Mouse (Mus musculus) 416B (cell line): ENCODE data around the gene Cyb5rl.

Experiments used
- DNase-seq: peaks from one replicate; pipeline ENCODE4 v3.0.0; 2011; ENCODE audit warnings: low read depth

Gene Cyb5rl

GRCm38 (mm10) chr4:107114278-107114677 is 47.5 kb downstream of the Cyb5rl start:
- no peak for DNase-seq

DNA sequence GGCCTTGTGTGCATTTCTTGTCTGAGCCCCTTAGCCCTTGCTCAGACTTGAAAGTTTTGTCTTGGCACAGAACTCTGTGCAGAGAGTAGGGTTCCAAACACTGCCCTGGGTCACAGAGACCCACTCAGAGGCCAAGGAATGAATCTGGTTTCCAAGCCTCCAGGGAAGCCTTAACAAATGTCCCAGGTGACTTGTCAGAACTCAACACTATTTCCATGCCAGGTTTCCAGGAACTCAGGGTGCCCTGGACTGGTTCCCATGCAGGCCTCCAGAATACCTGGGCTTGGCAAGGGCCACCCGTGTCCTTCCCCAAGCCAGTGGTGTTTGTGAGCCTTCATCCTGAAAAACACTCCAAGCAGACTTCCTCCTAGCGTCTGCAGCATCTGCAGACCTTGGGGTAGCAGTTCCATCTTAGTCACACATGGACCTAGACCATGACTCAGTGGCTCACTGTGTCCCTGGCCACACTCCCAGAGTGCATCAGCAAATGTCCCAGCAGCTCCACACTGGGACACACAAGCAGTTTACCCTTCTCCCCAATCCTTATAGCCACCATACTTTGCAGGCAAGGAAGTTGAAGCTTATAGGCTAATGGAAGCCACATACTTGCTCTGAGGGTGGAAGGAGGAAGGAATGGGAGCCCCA is 51.1 kb downstream of the Cyb5rl start:
- no peak for DNase-seq

- DNase-seq = no peak
Observed at GRCm38 (mm10) chr4:107119056-107119455, 52.3 kb downstream of the Cyb5rl start.

DNA sequence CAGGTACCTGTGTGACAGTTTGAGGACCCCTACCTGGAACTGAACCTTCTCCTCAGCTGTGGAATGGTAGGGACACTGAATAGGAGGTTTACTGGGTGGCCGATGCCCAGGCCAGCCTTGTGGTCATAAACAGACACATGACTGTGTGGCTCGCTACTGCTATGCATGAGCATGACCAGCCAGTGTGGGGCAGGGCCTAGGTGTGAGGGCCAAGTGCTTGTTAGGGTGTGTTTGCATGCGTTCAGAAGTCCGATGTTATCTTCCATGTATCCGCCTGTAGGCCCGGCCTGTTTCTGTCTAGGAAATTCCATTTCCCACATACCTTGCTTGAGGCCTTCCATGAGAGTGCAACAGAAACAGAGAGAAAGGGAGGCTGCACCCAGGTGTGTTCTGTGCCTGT is 53.9 kb downstream of the Cyb5rl start:
- no peak for DNase-seq

- peak; percentile 33 for DNase-seq
Observed at GRCm38 (mm10) chr4:107121165-107121943, 54.6 kb downstream of the Cyb5rl start.

DNA sequence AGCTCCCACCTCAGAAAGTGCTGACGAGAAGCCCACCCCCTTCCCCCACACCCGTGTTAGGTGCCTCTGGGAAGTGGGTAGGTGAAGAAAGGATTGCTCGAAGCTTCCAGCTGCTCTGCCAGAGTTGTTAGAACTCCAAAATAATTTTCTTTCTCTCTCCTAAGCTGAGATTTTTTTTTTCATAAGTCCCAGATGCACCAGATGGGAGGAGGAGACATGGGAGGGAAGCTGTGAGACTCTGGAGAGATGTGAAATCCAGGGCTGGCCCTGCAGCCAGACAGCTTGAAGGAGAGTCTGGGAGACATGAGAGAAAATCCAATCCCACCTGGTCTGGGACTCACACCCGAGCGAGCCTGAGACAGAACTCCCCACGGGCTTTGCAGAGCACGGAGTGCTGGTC is 57.6 kb downstream of the Cyb5rl start:
- no peak for DNase-seq

DNA sequence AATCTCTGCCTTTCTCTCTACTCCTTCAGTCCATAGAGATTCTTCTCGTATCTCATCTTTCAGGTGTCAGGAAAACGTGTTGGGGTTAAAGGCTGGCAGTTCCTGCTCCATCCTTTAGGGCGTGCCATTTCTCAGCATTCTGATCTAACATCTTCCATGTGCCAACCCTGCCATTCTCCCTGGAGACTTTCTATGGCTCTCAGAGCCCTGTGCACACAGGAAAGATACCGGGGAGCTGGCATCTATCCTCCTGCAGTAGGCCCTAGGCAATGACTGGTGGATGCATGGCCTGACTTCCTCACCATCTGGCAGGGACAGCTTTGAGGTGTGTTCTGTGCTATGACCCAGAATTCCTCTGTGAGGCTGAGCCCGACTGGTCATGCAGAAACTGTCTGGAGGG is 58.3 kb downstream of the Cyb5rl start:
- DNase-seq = peak; percentile 4

DNA sequence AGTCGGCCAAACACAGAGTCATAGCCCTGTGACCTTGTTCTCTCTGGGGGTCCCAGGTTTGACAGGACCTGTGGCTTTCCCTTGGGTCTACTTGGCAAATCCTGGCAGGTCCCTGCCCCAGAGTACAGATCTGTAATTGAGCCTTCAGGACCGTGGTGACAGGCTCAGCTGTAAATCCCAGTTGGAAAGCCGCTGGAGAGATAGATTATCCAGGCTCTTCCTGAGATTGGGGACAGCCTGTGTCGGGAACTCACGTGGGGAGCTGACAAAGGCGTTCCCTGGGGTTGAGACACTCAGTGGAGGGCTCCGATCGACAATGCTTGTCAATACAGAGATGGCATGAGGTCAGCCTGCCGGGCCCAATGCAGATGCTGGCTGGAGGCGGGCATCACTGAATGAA is 59.6 kb downstream of the Cyb5rl start:
- no peak for DNase-seq

DNA sequence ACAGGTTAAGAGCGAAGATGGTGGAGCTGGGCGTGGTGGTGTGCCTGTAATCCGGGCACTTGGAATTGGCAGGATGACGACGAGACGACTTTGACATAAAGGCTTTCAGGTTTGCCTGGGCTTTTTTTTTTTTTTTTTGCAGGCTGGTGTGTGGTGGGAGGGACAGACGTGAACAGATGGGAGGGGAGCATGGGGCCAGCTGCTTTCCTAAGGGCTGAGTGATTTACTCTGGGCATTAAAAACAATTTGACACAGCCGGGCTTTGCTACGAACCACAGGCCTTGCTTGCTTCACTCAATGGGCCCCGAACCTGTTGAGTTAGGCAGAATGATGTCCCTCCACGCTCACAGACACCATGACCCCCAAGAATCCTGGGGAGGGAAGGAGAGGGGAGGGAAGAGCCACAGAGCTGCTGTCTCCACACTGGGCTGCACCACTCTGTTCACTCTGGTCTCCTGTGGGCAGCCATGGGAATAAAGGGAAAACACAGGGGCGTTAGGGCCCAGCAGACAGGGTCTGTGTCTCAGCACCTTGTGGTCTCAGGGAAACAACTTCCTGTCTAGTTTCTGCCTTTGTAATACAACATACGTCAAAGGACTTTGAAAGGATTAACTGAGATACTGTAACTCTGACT is 60.2 kb downstream of the Cyb5rl start:
- no peak for DNase-seq

DNA sequence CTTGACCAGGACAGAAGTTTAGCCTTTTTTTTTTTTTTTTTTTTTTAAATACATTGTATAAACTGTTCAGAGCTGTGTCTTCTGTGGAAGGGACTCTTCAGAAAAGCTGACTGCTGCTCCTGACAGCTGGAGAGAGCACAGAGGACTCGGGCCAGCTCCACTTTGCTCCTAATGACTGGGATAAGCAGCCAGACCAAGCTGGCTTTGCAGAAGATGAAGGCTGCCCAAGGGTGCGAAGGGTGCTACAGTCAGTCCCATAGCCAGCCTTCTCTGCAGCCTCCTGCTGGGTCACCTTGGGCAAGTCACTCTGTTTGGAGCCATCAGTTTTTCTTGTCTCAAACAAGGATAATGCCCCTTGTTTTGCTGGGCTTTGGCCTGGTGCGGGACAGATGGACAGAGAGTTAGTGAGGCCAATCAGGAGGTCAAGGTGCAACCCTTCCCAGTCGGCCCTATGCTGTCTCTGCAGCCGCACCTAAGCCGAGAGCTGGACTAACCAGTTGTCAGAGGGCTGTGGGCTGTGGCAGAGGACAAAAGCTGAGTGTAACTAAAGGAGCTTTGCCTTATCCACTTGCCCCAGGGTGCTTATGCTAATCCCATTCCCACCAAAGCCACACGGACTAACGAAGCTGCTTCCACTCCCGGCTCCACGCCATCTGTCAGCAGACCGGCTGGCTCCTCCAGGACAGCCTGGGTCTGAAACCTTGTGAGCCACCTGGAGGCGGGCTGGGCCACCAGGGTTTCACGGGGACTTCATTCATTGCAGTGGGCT is 61.3 kb downstream of the Cyb5rl start:
- no peak for DNase-seq

- DNase-seq = no peak
Observed at GRCm38 (mm10) chr4:107129373-107129772, 62.6 kb downstream of the Cyb5rl start.

DNA sequence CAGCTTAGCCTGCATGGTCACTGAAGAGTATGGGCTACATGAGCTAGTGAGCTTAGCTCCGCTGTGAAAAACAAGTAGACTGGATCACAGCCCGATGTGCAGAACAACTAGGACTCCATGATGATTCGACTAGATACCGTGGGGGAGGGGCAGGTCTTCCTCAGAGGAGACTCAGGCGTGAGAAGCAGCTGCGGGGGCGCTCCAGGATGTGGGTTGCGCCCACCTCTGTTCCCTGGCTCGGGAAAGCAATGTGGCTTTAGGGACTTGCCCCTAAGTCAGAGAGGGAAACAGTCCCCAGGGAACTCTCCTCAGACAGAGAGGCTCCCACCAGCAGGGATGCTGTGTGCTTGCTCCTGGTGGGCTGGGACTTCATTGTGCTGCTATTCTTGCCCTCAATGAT is 63.7 kb downstream of the Cyb5rl start:
- no peak for DNase-seq

DNA sequence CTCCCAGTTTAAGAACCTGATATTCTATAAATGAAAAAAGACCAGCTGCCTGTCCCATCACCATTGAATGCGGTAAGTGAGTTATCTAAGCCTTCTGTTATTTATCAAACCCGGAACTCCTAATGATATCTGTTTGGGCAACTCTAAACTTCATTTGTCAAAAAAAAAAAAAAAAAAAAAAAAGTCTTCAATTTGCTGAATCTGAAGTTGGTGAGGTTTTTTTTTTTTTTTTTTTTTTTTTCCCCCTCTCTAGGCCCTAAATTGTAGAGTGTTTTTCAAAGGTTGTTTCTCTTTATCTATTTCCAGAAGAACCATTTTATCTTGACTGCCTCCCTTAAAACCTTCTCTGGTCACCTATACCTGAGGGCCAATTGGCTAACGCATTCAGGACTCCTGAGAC is 68.1 kb downstream of the Cyb5rl start:
- DNase-seq = no peak

GRCm38 (mm10) chr4:107135663-107136062 is 68.9 kb downstream of the Cyb5rl start:
- no peak for DNase-seq

- DNase-seq = no peak
Observed at GRCm38 (mm10) chr4:107136531-107136930, 69.7 kb downstream of the Cyb5rl start.
